Mouse (Mus musculus) lung, postnatal 0 days (tissue): ENCODE measurements around the gene Errfi1. TPM values are rescaled to one million over a fixed set of nuclear protein-coding genes. Genes with fewer than 3 reads are reported as not detected.

Source experiments
- ATAC-seq: fragments of 200-750 bp; cut with Nextera tagmentation; 2 replicates; pipeline ENCODE4 v1.8.0; 2017; ENCODE audit warnings: moderate library complexity
- DNase-seq: peaks from one replicate; pipeline ENCODE4 v3.0.0-alpha.2; 2016; ENCODE audit warnings: low spot score
- H3K27ac ChIP-seq: fragments of 300-500 bp; sonication (generic); 2 replicates; pipeline ENCODE4 v1.5.1; 2014; ENCODE audit warnings: antibody characterized with exemption, mild to moderate bottlenecking, low read length, mixed read lengths
- H3K27me3 ChIP-seq: fragments of 300-500 bp; sonication (generic); replicated peaks from 2 replicates; pipeline ENCODE4 v1.6.1; 2014; ENCODE audit warnings: low read length, mixed read lengths; ENCODE audit not compliant: insufficient read depth
- H3K36me3 ChIP-seq: fragments of 300-500 bp; sonication (generic); 2 replicates; pipeline ENCODE4 v1.6.1; 2014; ENCODE audit warnings: low read length, mixed read lengths; ENCODE audit not compliant: insufficient read depth
- H3K4me1 ChIP-seq: fragments of 300-500 bp; sonication (generic); 2 replicates; pipeline ENCODE4 v1.6.1; 2014; ENCODE audit warnings: antibody characterized with exemption, low read depth, low read length, mixed read lengths; ENCODE audit not compliant: insufficient read depth
- H3K4me2 ChIP-seq: fragments of 300-500 bp; sonication (generic); replicated peaks from 2 replicates; pipeline ENCODE4 v1.6.1; 2014; ENCODE audit warnings: low read depth, mild to moderate bottlenecking, low read length, moderate library complexity, mixed read lengths
- H3K4me3 ChIP-seq: fragments of 300-500 bp; sonication (generic); 2 replicates; pipeline ENCODE4 v1.5.1; 2014; ENCODE audit warnings: low read depth, low read length
- H3K9ac ChIP-seq: fragments of 300-500 bp; sonication (generic); replicated peaks from 2 replicates; pipeline ENCODE4 v1.6.1; 2014; ENCODE audit warnings: low read depth, mild to moderate bottlenecking
- H3K9me3 ChIP-seq: fragments of 300-500 bp; sonication (generic); 2 replicates; pipeline ENCODE4 v1.6.1; 2016; ENCODE audit warnings: low read length, mixed read lengths
- CTCF ChIP-seq: IDR thresholded peaks from 2 replicates; pipeline ENCODE4 v1.5.1; 2016; ENCODE audit warnings: antibody characterized with exemption, mild to moderate bottlenecking
- EP300 ChIP-seq: IDR thresholded peaks from 2 replicates; pipeline ENCODE4 v1.6.1; 2016; ENCODE audit warnings: antibody characterized with exemption, mild to moderate bottlenecking, control low read depth
- WGBS: fragments of 180-500 bp; shearing (Covaris S2); extraction: QIAGEN DNeasy Blood & Tissue Kit; methylation state at CpG from one replicate; pipeline ENCODE4 v1.1.7; 2014; 5-methylcytosine and 5-hydroxymethylcytosine counted together
- polyA plus RNA-seq: library from polyadenylated mRNA; unstranded; fragments of >200 nt; fragmentation: Nextera tagmentation; extraction: Ambion mirVana; gene quantifications from 2 replicates; pipeline ENCODE4 v1.2.1, GENCODE M21; 2015

Gene Errfi1
- polyA plus RNA-seq, 1 experiment from 2014 or later = 106 TPM

DNA sequence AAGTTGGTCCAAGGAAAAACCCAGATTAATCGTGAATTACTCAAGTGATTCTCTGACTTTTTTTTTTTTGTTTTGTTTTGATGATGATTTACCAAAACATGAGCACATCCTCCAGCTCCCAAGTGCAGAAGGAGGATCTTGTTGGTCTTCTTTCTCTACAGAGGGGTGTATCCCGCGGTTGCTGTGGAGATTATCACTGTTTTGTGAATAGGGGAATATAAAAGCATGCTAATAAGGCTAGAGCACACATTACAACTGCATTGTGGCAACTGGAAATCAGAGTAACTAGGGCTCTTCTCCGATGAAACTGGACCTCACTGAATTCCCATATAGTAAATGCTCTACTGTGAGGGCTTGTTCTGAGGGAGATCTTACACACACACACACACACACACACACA is 1.2 kb upstream of the Errfi1 start:
- no peak for TF ChIP-seq EP300
- no peak for TF ChIP-seq CTCF
- H3K9ac ChIP-seq = no peak overlapping the region
- no peaks in the 10 kb centered on the region for H3K27me3 ChIP-seq
- H3K36me3 ChIP-seq = no peaks in the 10 kb centered on the region
- H3K4me2 ChIP-seq = no peak overlapping the region
- no peak overlapping the region for H3K4me3 ChIP-seq
- no peaks in the 10 kb centered on the region for H3K9me3 ChIP-seq
- ATAC-seq (no peak), DNase-seq (peak; percentile 67)
- peak overlapping the region; percentile 71 for H3K27ac ChIP-seq
- 46% methylated on average over 4 of the region's 4 CpGs for WGBS
- no peaks in the 10 kb centered on the region for H3K4me1 ChIP-seq

- ATAC-seq (peak; percentile 82), DNase-seq (peak; percentile 97)
- Histone ChIP-seq H3K9ac (peak overlapping the region; percentile 98), H3K27me3 (no peaks in the 10 kb centered on the region), H3K4me3 (peak overlapping the region; percentile 93), H3K27ac (peak overlapping the region; percentile 98), H3K36me3 (no peaks in the 10 kb centered on the region), H3K4me2 (peak overlapping the region; percentile 62), H3K9me3 (no peaks in the 10 kb centered on the region), H3K4me1 (no peaks in the 10 kb centered on the region)
- WGBS = 1% methylated on average over 32 of the region's 59 CpGs
- TF ChIP-seq EP300 (peak; percentile 58), CTCF (peak; percentile 72)
These were observed 1.1 kb downstream of the Errfi1 start for GRCm38 (mm10) chr4:150854839-150855246.

- WGBS = under 1% methylated on average over 39 of the region's 43 CpGs
- no peaks in the 10 kb centered on the region for H3K9me3 ChIP-seq
- peak overlapping the region; percentile 62 for H3K4me2 ChIP-seq
- peak overlapping the region; percentile 98 for H3K27ac ChIP-seq
- H3K9ac ChIP-seq = peak overlapping the region; percentile 98
- peak; percentile 21 for ATAC-seq
- no peaks in the 10 kb centered on the region for H3K4me1 ChIP-seq
- H3K27me3 ChIP-seq = no peaks in the 10 kb centered on the region
- no peak for DNase-seq
- no peaks in the 10 kb centered on the region for H3K36me3 ChIP-seq
- H3K4me3 ChIP-seq = peak overlapping the region; percentile 93
- no peak for TF ChIP-seq EP300
- TF ChIP-seq CTCF = no peak
These were observed 1.6 kb downstream of the Errfi1 start for GRCm38 (mm10) chr4:150855346-150855745.

- WGBS = 24% methylated on average over 4 of the region's 4 CpGs
These were observed 6.8 kb downstream of the Errfi1 start for GRCm38 (mm10) chr4:150860526-150860925.

DNA sequence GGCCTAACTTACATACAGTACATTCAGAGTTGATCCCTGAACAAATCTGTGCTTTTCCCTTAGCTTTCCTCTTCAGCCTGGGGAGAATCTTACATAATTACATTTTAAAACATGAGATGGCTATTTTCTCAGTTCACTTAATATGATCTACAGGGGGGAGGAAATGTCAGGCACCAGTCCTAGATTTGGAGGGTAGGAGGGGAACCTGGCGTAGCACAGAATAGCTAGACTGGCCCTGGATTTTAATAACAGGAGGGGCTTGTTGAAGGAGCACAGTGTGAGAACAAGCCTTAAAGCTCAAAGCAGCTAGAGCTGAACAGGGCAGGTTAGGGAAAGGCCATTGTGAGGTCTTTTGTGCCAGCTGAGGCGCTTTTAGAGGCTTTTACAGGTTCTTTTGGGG is 7.4 kb downstream of the Errfi1 start:
- Histone ChIP-seq H3K36me3 (peaks cover 4% of the 10 kb centered on the region), H3K9ac (no peak overlapping the region), H3K9me3 (no peaks in the 10 kb centered on the region), H3K4me3 (no peak overlapping the region), H3K4me1 (peaks cover 8% of the 10 kb centered on the region), H3K27ac (peak overlapping the region; percentile 22; the same call in 1 of the 2 replicates), H3K27me3 (no peaks in the 10 kb centered on the region), H3K4me2 (peak overlapping the region; percentile 62; the same call in 1 of the 2 replicates)
- no peak for DNase-seq
- WGBS = 67% methylated on average over 2 of the region's 2 CpGs
- ATAC-seq = no peak
- TF ChIP-seq CTCF (no peak), EP300 (no peak)

More at GRCm38 (mm10) chr4:150860526-150860925, 6.8 kb downstream of the Errfi1 start:
- H3K27ac ChIP-seq = peak overlapping the region; percentile 43; the same call in 1 of the 2 replicates
- peaks cover 8% of the 10 kb centered on the region for H3K4me1 ChIP-seq
- H3K4me2 ChIP-seq = peak overlapping the region; percentile 62; the same call in 1 of the 2 replicates
- no peaks in the 10 kb centered on the region for H3K36me3 ChIP-seq
- H3K9ac ChIP-seq = 0 out of 2 replicates have a peak overlapping the region, but pooled peaks have one; percentile 27
- peak; percentile 90 for DNase-seq
- no peaks in the 10 kb centered on the region for H3K27me3 ChIP-seq
- no peaks in the 10 kb centered on the region for H3K9me3 ChIP-seq
- peak; percentile 49 for ATAC-seq
- no peak for TF ChIP-seq CTCF
- peak; percentile 84 for TF ChIP-seq EP300
- no peak overlapping the region for H3K4me3 ChIP-seq

DNA sequence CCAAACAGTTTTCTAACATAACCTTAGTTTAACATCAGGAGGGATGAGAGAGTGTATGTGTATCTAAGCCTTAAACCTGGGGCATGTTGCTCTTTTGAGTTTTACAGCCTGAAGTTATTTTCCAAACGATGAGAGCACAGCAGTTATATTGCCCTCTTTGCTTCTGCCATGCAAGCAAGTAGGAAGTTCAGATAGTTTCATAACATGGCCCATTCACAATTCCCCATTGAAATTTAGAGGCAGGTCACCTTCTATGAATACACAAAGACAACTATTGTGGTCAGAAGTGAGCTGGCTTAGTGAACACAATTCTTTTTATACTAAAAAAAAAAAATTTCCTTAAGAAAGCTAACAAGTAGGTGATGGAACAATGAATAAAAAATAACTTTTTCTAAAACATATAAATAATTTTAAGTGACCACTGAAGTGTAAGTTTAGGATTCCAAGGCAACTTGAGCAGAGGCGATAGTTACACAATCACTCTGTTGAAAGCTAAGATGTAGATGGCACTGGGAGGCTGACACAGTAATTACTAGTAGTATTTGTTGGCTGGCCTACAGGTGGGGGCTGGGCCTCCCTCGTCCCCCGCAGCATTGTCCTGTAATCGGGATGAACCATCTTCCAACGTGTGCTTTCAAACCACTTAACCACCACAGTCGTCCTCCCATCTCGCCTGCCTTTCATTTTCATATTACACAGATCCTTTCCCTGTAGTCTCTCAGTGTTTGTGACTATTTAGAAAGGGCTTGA is 9.1 kb downstream of the Errfi1 start:
- H3K36me3 ChIP-seq = peaks cover 17% of the 10 kb centered on the region
- no peaks in the 10 kb centered on the region for H3K27me3 ChIP-seq
- H3K4me2 ChIP-seq = no peak overlapping the region
- H3K9me3 ChIP-seq = no peaks in the 10 kb centered on the region
- ATAC-seq (no peak), DNase-seq (peak; percentile 51)
- 44% methylated on average over 8 of the region's 8 CpGs for WGBS
- H3K4me1 ChIP-seq = peaks cover 8% of the 10 kb centered on the region
- H3K4me3 ChIP-seq = no peak overlapping the region
- TF ChIP-seq EP300 (0 out of 2 replicates have a peak, but pooled peaks have one; percentile 25), CTCF (no peak)
- H3K9ac ChIP-seq = no peak overlapping the region
- H3K27ac ChIP-seq = no peak overlapping the region
